Mouse (Mus musculus): ENCODE measurements around the gene Rab11a. TPM values are rescaled to one million over a fixed set of nuclear protein-coding genes. Genes with fewer than 3 reads are reported as not detected.
A peak's percentile ranks its signal among the peaks of the same experiment; 100 is the strongest.

Gene Rab11a
- polyA plus RNA-seq (2012; rRNA removed) = 174 and 187 TPM in 2 replicates

DNA sequence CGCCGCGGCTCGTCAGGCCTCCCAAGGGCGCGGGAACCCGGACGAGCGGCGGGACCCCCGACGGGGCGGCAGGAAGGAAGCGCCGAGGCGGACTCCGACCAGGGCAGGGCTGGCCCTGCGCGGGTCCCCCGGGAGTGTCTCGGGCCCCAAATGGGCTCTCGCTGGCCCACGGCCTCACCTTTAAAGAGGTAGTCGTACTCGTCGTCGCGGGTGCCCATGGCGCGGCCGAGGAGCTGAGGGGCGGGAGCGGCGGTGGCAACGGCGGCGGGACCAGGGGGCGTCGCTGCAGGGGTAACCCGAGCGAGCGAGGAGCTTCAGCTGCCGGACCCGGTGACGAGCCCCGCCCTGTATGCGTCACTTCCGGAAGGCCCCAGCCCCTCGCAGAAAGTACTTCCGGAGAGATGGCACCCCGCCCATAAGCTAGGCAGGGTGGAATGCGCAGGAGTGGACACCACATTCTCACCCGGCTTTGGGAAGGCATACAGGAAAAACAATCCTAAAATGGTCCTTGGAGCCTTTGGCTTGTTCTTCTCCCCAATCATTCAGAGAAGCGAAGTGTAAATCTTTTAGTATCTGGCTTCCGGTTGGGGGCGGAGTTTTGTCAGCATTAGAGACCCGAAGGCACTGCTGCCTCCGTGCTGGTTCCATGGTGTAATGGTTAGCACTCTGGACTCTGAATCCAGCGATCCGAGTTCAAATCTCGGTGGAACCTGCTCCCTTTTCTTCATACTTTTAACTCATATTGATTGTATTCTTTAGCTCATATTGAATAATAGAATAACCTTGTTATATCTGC is at the start of gene Rab11a:
Gene Rab11a (minus strand): TSS at position 353 of the 796 bp plus-strand sequence.
- peak; percentile 76 for DNase-seq (ENCODE audit: low read depth, low spot score)
- under 1% methylated on average over 59 of the region's 61 CpGs for WGBS

DNA sequence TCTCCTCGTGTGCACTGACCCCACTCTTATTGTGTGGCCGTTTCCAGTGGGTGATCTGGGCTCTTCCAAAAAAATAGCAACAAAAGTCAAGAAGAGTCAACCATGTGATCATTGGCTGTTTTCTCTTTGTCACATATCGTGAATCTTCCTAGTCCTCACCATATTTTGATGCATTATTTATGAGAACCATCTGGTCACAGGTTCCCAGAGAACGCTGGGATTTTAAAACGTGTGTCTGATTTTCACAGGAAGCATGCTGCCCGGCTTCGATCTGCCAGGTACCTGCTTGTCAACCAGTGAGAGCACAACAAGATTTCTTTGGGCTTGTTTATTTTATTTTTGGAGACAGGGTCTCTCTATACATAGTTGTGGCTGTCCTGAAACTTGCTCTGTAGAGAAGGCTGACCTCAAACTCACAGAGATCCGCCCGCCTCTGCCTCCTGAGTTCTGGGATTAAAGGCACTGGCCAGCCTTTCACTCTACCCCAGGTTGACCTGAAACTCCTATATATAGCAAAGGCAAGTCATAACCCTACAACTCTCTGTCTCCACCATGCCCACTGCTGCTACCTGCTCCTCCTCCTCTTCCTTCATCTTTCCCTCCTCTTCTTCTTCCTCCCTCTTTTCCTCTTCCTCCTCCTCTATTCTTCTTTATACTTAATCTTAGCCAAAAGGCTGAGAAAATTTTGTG is 48.8 kb upstream of the Rab11a start:
- 84% methylated on average over 9 of the region's 9 CpGs for WGBS
- DNase-seq (ENCODE audit: low read depth, low spot score) = no peak

DNA sequence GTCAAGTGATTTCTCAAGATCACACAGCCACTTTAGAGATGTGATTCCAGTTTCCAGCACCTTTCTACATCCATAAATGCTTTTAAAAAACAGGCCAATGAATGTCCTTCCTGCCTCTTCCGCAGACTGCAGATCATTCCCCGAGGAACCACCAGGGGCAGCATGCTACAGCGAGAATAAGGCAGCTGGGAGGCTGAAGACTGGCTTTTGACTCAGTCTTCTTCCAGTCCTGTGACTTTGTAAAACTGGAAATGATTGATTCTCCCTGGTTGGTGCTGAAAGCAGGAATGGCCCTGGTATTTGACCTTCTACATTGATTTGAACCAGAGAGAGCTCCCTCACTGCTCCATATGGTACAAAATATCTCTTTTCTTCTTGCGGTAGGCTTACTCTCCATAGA is 47.3 kb upstream of the Rab11a start:
- DNase-seq (ENCODE audit: low read depth, low spot score) = peak; percentile 29
- 32% methylated on average over 4 of the region's 4 CpGs for WGBS

DNA sequence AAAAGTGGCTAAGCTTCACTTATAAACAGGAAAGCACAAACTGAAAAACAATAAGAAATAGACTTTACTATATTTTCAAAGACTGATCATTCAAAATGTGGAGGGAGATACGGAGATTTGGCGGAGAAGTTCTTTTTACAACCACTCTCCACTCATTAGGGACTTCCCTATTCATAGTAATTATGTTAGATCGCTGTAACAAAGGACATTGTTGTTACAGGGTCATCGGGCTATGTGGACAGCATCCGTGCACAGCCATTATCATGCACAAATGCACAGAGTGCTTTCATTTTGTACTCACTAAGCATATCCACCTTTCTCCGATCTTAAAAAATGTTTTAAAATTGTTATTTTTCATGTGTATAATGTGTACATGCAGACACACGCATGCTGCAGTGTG is 46.0 kb upstream of the Rab11a start:
- WGBS = 82% methylated on average over 7 of the region's 7 CpGs
- DNase-seq (ENCODE audit: low read depth, low spot score) = no peak

DNA sequence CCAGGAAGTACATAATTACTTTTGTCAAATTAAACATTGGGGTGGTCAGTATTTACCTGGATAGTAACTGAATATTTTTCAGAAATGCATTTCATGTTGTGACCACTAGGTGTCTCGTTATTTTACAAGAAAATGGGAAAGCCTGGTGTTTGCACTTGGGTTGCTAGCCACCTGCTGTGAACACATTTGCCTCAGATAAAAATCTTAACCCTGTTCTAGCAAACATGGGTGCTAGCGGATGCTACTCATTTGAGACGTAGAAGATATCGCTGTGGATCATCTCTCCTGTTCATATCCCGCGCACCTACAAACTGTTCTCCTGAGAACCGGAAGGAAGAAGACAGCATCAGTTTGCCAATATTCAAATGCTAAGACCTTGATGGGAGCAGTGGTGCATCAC is 42.1 kb upstream of the Rab11a start:
- DNase-seq (ENCODE audit: low read depth, low spot score) = peak; percentile 27
- WGBS = 34% methylated on average over 7 of the region's 7 CpGs

DNA sequence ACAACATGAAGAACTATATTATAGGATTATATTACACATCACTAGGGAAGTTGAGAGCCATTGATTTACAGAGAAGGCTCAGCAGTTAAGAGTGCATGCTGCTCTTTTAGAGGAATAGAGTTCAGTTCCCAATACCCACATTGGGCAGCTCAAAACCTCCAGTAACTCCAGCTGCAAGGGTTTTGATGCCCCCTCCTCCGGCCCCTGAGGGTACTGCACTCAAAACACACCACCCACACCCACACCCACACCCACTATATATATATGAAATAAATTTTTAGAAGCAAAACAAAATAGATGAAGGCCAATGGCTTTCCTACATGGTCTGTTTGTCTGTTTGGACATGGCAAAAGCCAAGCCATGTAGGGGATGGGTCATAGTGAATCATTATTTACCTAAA is 40.6 kb upstream of the Rab11a start:
- 67% methylated on average over 1 of the region's 1 CpGs for WGBS
- no peak for DNase-seq (ENCODE audit: low read depth, low spot score)

DNA sequence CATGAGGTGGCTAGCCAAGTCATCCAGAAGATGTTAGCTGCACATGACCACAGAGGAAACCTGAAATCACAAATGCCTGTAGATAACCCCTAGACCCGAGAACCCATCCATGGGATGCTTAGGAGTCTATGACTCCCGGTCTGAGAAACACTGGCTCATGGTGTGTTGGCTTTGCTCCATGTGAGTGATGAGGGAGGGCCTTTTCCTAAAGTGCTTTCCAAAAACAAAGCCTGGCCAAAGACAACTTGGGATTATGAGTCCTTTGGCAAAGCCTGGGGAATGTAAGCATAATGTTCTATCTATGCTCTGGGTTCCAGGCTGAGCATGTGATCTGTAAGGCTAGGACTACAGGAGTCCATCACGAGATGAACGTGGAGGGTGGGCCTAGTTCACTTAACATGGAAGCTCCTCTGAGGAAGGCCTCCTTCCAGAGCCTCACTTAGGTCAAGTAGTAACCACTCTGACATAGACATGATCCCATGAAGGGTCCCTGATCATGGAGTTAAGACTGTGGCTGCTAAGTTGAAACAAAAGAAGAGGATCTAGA is 40.0 kb upstream of the Rab11a start:
- no peak for DNase-seq (ENCODE audit: low read depth, low spot score)
- WGBS = 74% methylated on average over 4 of the region's 4 CpGs

DNA sequence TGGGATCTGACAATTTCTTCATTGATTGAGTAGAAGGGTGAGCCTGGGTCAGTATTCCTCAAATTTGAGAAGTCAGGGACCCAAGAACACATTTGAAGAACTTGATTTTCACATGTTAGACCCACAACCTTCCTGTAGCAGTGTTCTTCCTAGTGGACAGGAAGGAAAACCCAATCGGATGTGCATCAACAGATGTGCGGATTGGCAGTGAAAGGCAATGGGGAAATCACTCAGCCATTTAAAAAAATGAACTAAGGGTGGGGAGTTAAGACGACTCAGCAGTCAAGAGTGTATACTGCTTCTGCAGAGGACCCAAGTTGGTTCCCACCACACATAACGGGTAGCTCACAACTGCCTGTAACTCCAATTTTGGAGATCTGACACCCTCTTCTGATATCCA is 37.9 kb upstream of the Rab11a start:
- 73% methylated on average over 4 of the region's 4 CpGs for WGBS
- no peak for DNase-seq (ENCODE audit: low read depth, low spot score)

DNA sequence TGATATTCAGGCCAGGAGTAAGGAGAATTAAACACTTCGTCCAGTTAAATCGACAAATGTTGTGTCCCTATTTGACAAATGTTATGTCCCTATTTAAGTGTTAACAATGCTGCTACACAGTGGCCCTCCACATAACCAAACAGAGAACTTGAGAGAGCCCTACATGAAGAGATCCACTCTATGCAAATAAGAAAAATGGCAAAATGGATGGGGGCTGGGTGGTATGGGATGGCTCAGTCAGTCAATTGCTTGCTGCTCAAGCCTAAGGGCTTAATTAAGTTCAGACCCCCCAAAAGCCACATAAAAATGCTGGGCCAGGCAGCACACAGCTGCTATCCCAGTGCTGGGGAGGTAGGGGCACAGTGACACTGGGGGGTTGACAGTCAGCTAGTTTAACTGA is 37.3 kb upstream of the Rab11a start:
- no peak for DNase-seq (ENCODE audit: low read depth, low spot score)
- WGBS = 40% methylated on average over 2 of the region's 2 CpGs

DNA sequence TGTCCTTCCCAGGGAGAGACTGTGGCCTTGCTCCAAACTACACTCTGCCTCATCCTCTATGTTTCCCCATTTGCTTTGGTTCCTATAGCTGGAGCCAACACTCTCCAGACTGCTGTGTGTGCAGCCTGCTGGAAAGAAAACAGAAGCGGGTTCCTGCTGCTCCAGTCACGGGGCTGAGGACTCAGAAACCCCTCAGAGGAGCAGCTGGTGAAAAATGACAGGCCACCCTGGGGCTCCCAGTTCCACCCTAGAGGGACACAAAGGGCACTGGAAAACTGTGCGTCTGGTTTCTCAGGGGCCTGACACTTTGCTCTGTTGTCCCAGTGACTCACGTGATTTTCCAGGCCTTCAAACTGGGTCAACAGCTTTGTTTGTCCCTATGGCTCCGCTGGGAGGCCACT is 36.9 kb upstream of the Rab11a start:
- peak; percentile 18 for DNase-seq (ENCODE audit: low read depth, low spot score)

DNA sequence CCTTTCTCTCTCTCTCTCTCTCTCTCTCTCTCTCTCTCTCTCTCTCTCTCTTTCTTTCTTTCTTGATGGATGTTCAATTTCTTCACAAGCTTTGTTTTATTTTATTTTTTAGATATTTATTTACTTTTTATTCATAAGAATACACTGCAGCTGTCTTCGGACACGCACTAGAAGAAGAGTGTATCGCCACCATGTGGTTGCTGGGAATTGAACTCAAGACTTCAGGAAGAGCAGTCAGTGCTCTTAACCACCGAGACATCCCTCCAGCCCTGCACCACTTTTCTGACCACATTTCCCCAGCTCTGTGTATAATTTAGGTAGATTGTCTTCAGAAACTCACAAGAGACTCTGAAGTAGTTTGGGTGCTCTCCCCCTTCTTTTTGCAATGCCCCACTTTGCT is 36.4 kb upstream of the Rab11a start:
- DNase-seq (ENCODE audit: low read depth, low spot score) = no peak

More for the DNA sequence above, 36.9 kb upstream of the Rab11a start:
- 24% methylated on average over 5 of the region's 5 CpGs for WGBS

DNA sequence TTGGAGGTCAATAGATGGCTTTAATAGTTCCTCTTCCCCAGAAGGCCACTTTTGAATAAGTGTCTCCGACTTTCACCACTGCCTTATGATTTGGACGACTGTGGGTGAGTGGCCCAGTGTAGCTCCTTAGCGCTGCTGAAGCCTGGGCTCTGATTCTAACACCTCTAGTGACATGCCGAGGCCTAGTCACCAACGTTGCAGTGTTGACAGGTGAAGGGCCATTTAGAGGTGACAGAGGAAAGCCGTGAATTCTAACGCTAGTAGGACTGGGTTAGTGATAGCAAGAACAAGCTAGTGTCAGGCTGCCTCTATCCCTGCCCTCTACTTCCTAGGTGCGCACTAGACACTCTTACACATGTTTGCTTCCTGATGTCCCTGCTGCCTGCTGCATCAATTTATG is 35.7 kb upstream of the Rab11a start:
- WGBS = 92% methylated on average over 8 of the region's 8 CpGs
- no peak for DNase-seq (ENCODE audit: low read depth, low spot score)

More for the DNA sequence above, 36.4 kb upstream of the Rab11a start:
- WGBS = 52% methylated on average over 4 of the region's 4 CpGs

DNA sequence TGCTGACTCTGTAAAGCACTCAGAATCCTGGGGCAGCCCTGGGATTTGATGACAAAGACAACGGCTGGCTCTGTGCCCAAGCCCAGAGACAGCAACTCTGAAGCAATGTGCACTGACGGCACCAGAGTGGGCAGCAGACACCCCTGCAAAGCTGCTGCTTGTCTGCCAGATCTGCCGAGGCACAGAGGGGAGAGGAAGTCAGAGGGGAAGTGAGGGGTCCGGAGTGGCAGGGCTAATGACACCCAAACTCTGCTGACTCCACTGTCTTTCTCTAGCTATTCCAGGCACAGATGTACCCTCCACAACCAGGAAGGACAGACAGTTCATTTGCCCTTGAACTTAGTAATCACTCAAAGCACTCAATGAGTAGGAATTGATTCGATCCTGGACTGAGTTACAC is 33.7 kb upstream of the Rab11a start:
- WGBS = 58% methylated on average over 5 of the region's 5 CpGs
- no peak for DNase-seq (ENCODE audit: low read depth, low spot score)

DNA sequence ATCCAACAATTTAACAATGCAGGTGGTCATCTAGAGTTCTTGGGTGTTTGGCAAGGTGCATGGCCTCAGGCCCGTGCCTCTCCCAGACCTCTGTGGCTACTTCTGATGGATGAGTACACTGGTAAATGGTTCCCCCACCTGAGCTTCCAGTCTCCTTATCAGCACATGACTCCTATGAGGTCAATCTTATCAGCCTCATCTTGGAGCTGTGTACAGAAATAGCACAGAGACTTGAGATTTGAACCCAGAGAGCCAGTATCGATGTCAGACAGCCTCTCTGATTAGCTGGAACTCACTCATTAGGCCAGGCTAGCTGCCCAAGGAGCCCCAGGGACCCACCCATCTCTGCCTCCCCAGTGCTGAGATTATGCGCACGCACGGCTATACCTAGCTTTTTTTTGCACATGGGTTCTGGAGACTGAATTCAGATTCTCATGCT is 32.9 kb upstream of the Rab11a start:
- no peak for DNase-seq (ENCODE audit: low read depth, low spot score)
- WGBS = 82% methylated on average over 5 of the region's 5 CpGs

DNA sequence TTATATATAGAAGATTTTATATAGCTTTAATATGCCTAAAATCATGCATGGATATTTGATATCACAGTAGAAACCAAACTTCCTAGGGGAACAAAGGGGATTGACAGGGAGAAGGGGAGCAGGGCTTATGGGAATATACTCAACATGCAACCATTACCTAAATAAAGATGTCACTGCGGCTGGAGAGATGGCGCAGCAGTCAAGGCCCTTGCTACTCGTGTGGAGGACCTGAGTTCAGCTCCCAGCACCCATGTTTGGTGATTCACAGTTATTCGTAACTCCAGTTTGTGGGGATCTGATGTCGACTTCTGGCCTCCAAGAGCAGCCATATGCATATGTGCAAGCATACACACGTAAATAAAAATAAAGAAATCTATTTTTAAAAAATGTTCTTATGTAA is 32.4 kb upstream of the Rab11a start:
- no peak for DNase-seq (ENCODE audit: low read depth, low spot score)
- 91% methylated on average over 6 of the region's 6 CpGs for WGBS

DNA sequence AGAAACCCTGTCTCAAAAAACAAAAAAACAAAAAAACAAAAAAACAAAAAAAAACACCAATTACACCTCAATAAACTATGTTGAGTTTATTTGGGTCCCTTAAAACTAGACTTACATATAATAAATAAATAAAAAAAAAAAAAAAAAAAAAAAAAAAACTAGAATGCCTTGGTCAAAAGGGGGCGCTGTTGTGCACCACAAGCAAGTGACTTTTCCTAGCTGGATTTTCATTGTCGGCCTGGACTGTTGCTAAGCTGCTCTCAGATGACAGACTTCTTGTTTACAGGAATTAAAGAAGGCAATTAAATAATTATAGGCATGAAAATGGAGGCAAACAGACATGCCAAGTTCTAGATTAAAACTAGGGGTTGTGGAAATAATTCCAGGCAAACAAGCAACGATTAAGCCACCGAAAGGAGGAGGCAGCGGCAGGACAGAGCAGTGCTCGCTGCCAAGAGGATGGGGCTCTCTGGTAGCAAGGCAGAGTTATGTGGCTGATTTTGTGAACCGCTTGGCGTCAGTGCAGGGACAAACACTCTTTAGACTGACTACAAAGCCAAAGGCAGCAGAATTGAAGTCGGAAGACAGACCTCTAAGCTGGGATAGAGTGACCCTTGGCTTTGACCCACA is 31.6 kb upstream of the Rab11a start:
- no peak for DNase-seq (ENCODE audit: low read depth, low spot score)
- 51% methylated on average over 9 of the region's 9 CpGs for WGBS

DNA sequence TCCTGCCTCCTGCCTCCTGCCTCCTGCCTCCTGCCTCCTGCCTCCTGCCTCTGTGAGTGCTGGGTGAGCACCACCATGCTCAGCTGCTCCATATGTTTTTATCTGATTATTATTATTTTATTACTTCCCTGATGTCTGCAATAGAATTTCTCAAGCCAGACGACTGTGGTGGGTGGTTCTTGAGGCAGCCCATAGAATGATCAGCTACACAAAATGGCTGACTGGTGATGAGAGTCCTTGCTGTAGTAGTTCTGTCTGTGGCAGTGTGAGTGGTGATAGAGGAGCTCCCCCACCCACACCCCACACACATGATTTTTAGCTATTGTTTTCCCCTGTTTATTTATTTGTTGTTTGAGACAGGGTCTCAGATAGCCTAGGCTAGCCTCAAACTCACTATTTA is 30.2 kb upstream of the Rab11a start:
- no peak for DNase-seq (ENCODE audit: low read depth, low spot score)
- WGBS = 15% methylated on average over 1 of the region's 1 CpGs

DNA sequence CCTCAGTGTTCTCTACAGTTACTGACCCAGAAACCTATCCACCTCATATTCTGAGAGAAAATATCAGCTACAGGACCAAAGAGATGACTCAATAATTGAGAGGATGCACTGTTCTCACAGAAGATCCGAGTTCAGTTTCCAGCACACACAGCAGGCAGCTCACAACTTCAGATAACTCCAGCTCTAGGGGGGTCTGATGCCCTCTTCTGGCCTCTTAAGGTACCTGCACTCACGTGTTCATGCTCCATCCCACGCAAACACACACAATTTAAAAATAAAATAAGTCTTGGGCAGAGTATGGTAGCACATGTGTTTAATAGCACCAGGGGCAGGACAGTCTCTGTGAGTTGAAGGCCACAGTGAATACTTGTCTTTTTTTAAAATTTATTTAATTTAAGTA is 28.6 kb upstream of the Rab11a start:
- 93% methylated on average over 3 of the region's 3 CpGs for whole genome bisulfite sequencing
- no peak for DNase-seq (ENCODE audit: low read depth, low spot score)

DNA sequence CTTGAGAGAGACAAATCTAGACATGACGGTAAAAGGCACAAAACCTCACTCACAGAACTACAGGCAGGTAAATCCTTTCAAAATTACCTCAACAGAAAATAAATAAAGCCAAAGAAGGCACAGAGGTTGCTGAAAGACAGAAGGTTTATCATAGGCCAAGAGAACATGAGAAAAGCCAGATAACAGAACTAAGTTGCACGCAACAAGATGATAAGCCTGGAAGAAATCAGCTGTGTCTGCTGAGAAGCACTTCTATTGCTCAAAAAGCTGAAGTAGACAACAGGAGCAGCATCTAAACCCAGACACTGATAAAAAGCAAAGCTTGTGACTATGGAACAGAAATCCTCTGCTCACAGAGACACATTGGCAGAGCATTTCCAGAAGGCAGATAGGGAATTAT is 27.3 kb upstream of the Rab11a start:
- DNase-seq (ENCODE audit: low read depth, low spot score) = no peak
- WGBS = 86% methylated on average over 2 of the region's 2 CpGs

DNA sequence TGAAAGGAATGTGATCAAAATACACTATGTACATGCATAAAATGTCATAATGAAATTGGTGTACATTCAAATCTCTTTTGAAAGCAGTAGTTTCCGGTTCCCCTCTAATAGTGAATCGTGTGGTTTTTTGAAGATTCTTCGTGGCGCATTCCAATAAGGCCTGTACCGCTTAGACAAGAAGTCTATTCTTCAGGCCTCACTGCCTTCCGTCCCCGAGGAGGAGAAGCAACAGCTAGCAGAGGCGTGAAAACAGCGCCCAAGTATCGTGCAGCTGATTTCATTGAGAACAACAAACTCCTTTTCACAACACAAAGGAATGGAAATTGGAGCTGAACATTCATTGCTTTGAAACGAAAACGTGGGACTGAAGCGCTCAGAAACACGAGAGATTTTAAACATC is 20.5 kb upstream of the Rab11a start:
- 90% methylated on average over 14 of the region's 14 CpGs for WGBS
- DNase-seq (ENCODE audit: low read depth, low spot score) = no peak
